Mouse (Mus musculus): ENCODE results near the gene Dut.

- TF ChIP-seq CTCF (IDR thresholded peaks at IDR 0.05; ENCODE audit: low read depth, low read length) (no peak), POLR2A (IDR thresholded peaks at IDR 0.05; ENCODE audit: extremely low read depth, insufficient read depth, low read length) (no peak)
These were observed 321 bp upstream of the Dut start for GRCm38 (mm10) chr2:125246669-125247068.

All from liver, adult 2 months (tissue).